Mouse (Mus musculus) E14TG2a.4 (cell line): ENCODE results near the gene Dtl.

Experiments
- CTCF ChIP-seq: conservative IDR thresholded peaks from 2 replicates; pipeline ENCODE4 v1.5.1; 2014; ENCODE audit warnings: low read length
- NANOG ChIP-seq: IDR thresholded peaks from 2 replicates; pipeline ENCODE4 v1.6.1; 2014; ENCODE audit warnings: borderline replicate concordance, low read length, mixed read lengths
- POU5F1 ChIP-seq: IDR thresholded peaks from 2 replicates; pipeline ENCODE4 v1.6.1; 2014; ENCODE audit warnings: low read length, borderline replicate concordance

GRCm38 (mm10) chr1:191618067-191618766 lies 42.9 kb upstream of the Dtl start:
- TF ChIP-seq CTCF, result no peak
- no peak for TF ChIP-seq NANOG
- TF ChIP-seq POU5F1, result no peak
